Mouse (Mus musculus): Measurements from ENCODE around the gene Dlg1.

DNA sequence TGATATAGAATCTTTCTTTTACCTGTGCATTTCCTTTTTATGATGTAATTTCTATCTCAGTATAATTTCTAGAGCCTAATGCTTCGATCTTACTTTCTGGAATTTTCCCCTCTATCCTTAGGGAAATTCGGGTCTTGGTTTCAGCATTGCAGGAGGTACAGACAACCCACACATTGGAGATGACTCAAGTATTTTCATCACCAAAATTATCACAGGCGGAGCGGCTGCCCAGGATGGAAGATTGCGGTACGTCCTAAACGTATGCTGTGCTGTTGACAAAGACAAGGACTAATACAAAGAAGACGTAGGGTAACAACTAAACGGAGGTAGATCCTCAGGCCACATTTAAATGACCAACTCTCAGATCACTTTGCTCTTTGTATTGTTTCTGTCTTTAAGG lies 126.8 kb downstream of the Dlg1 start:
- TF ChIP-seq CTCF (IDR thresholded peaks at IDR 0.05; ENCODE audit: low read depth) (no peak), EP300 (IDR thresholded peaks at IDR 0.05; ENCODE audit: low read depth) (no peak)

All from heart, postnatal 0 days (tissue).